Mouse (Mus musculus): ENCODE results near the gene Lat2.

The Lat2 gene

DNA sequence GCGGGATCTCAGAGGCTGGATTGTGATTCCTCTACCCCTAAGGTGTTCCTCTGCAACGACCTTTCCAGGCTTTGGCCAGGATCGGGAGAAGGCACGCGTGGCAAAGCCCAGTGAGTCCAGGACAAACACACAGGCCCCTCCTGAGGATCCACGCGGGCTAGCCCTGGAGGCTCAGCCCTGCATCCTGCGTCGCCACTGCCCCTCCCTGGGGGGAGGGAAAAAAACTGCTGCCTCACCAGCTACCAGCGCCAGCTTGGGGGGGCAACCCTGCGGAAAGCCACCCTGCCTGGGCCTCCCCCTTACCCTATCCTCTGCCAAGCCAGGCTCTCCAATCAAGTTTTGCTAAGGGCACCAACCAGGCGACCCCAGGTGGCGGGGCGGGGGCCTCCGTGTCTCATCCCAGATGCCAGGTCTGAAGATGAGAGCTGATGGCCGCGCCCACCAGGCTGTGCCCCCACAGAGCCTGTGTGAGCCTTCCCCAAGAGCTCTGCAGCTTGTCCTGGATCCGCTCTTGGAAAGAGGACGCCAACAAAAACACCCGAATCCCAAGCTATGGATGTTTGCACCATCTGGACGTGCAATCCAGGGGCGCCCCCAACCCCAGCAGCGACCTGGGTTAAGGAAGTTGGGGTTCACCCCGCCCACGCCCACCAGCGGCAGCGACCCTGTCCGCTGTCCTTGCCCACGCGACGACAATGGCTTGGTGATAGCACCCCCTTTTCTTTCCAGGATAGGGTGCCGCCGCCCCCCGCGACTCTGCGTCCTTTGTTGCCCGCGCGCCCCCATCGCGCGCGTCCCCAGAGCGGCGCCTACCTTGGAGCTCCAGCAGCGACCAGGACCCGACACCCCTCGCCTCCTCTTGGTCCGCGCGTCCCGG lies 63.4 kb downstream of the Lat2 start:
- in situ Hi-C loops (cut with MboI; ENCODE audit: low pct_unique_long_range_greater_than_20kb in 1 of 2, low sequenced_read_pairs in 2 of 2, unreplicated experiment in 1 of 2) = no loop called here

DNA sequence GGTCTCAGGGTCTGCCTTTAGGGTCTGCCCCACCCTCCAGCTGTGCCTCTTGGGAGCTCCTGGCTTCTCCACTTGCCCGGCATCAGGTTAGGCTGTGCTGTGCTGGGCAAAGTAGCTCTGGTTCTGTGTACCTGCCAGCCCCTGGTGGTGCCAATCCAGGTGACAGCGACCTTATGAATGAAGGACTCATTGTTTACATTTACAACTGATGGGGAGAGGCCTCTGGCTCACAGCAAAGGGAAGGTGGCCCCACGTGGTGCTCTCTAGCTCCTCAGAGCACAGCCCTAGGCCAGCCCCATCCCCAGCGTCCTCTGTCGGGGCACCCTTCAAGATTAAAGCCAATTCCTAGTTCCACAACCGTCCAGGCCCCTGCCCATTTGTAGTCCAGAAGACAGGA lies 64.0 kb downstream of the Lat2 start:
- in situ Hi-C loops (cut with MboI; ENCODE audit: low pct_unique_long_range_greater_than_20kb in 1 of 2, low sequenced_read_pairs in 2 of 2, unreplicated experiment in 1 of 2) = no loop called here
